Mouse (Mus musculus) adrenal gland, postnatal 14 days (tissue): ENCODE results near the gene Ppt1. TPM values are rescaled to one million over a fixed set of nuclear protein-coding genes. Genes with fewer than 3 reads are reported as not detected.

Experiments
- total RNA-seq: library from RNA; stranded (reverse); gene quantifications from 2 replicates; pipeline ENCODE4 v1.2.3, GENCODE M21; 2021

The Ppt1 gene
- total RNA-seq, 1 experiment from 2014 or later = 48.6 TPM

Other genes starting within 250 kb of the Ppt1 start
- gene 9530002B09Rik, start 147.0 kb upstream of the Ppt1 start, total RNA-seq = not detected in 2 replicates
- 125 and 139 TPM in 2 replicates for gene Cap1, start 49.8 kb downstream of the Ppt1 start, total RNA-seq
- 2.7 and 5.7 TPM in 2 replicates for gene Mfsd2a, start 124.9 kb downstream of the Ppt1 start, total RNA-seq
- gene Mycl, start 159.4 kb downstream of the Ppt1 start, total RNA-seq = 2.3 and 3.5 TPM in 2 replicates
- gene Trit1, start 180.4 kb downstream of the Ppt1 start, total RNA-seq = 19.0 and 25.7 TPM in 2 replicates